In genomic region chr10:121732542-121732941, GRCm38 (mm10) we compare ENCODE assay signal across 21 mouse cellular contexts.
"Had no signal": no experiment of that assay in that cellular context is flagged by ENCODE, and none has a peak within 500 bp of the region (broad histone marks: within the 10 kb centered on the region; RNA-seq: fewer than 3 reads in every experiment).

No protein-coding gene starts in this region.

- H3K27me3 ChIP-seq: limb, embryonic 12.5 days; limb, embryonic 15.5 days; lung, embryonic 15.5 days; megakaryocyte, embryonic 14.5 days; midbrain, embryonic 13.5 days had no signal

- H3K4me2 ChIP-seq: limb, embryonic 12.5 days; limb, embryonic 15.5 days; liver, embryonic 11.5 days; lung, embryonic 15.5 days; midbrain, embryonic 13.5 days had no signal

- DNase-seq: kidney, adult 18-20 months; kidney, adult 9 months; kidney, postnatal 14 days; kidney, postnatal 4 days; left cerebral cortex, postnatal 4 days; liver, postnatal 0 days; lung, postnatal 10 days; lung, postnatal 36 days; thymus, adult 2 months; thymus, postnatal 14 days; thymus, postnatal 4 days had no signal

- H3K27ac ChIP-seq: limb, embryonic 12.5 days; limb, embryonic 15.5 days; liver, embryonic 14.5 days; lung, embryonic 15.5 days; midbrain, embryonic 10.5 days; midbrain, embryonic 13.5 days; stomach, postnatal 0 days had no signal

- H3K9me3 ChIP-seq: limb, embryonic 12.5 days; limb, embryonic 15.5 days; lung, embryonic 15.5 days; midbrain, embryonic 10.5 days; midbrain, embryonic 13.5 days had no signal

- H3K36me3 ChIP-seq: limb, embryonic 12.5 days; limb, embryonic 15.5 days; lung, embryonic 15.5 days; midbrain, embryonic 10.5 days; midbrain, embryonic 13.5 days had no signal

- H3K9ac ChIP-seq: limb, embryonic 12.5 days; limb, embryonic 15.5 days; liver, embryonic 14.5 days; liver, postnatal 0 days; lung, embryonic 15.5 days; midbrain, embryonic 13.5 days had no signal

- H3K4me1 ChIP-seq: limb, embryonic 12.5 days; limb, embryonic 15.5 days; lung, embryonic 15.5 days; megakaryocyte, embryonic 14.5 days; midbrain, embryonic 10.5 days; midbrain, embryonic 13.5 days had no signal

- ATAC-seq: intestine, embryonic 16.5 days; liver, postnatal 0 days; midbrain, embryonic 13.5 days had no signal

- H3K4me3 ChIP-seq: limb, embryonic 12.5 days; limb, embryonic 15.5 days; lung, embryonic 15.5 days; midbrain, embryonic 10.5 days; midbrain, embryonic 13.5 days had no signal
